Comparison of ENCODE assay signal across 19 mouse cellular contexts in genomic region chr12:110781181-110781580, GRCm38 (mm10). TPM values are rescaled to one million over a fixed set of nuclear protein-coding genes. Genes with fewer than 3 reads are reported as not detected.
DNase-seq lines count a peak whose midpoint lies in the region; ATAC-seq and TF ChIP-seq lines count a peak whose summit lies in the region.
"Had no signal": no experiment of that assay in that cellular context is flagged by ENCODE, and none has a peak within 500 bp of the region (broad histone marks: within the 10 kb centered on the region; RNA-seq: fewer than 3 reads in every experiment).

No protein-coding gene starts in this region.

- H3K4me2 ChIP-seq in hindbrain, embryonic 13.5 days: no peak overlapping the region
- no peak overlapping the region for H3K4me2 ChIP-seq in hindbrain, embryonic 12.5 days (replicated peaks)
- H3K4me2 ChIP-seq in midbrain, embryonic 16.5 days (ENCODE audit: low read length): no peak overlapping the region
- no peak overlapping the region for H3K4me2 ChIP-seq in midbrain, embryonic 11.5 days
- H3K4me2 ChIP-seq: embryonic facial prominence, embryonic 13.5 days; limb, embryonic 15.5 days; midbrain, embryonic 13.5 days; neural tube, embryonic 12.5 days had no signal

- H3K9me3 ChIP-seq in hindbrain, embryonic 13.5 days: no peaks in the 10 kb centered on the region
- H3K9me3 ChIP-seq in hindbrain, embryonic 12.5 days (replicated peaks): no peaks in the 10 kb centered on the region
- H3K9me3 ChIP-seq in midbrain, embryonic 16.5 days (replicated peaks; ENCODE audit: control insufficient read depth, low read length, poor library complexity, severe bottlenecking): no peaks in the 10 kb centered on the region
- H3K9me3 ChIP-seq in midbrain, embryonic 11.5 days (ENCODE audit: control insufficient read depth, low read length): no peaks in the 10 kb centered on the region
- H3K9me3 ChIP-seq: embryonic facial prominence, embryonic 13.5 days; forebrain, embryonic 10.5 days; limb, embryonic 15.5 days; midbrain, embryonic 13.5 days; neural tube, embryonic 12.5 days had no signal

- no peaks in the 10 kb centered on the region for H3K27me3 ChIP-seq in hindbrain, embryonic 13.5 days
- H3K27me3 ChIP-seq in hindbrain, embryonic 12.5 days: no peaks in the 10 kb centered on the region
- H3K27me3 ChIP-seq in midbrain, embryonic 16.5 days (ENCODE audit: control insufficient read depth, insufficient read depth, low read depth, low read length): no peaks in the 10 kb centered on the region
- no peaks in the 10 kb centered on the region for H3K27me3 ChIP-seq in midbrain, embryonic 11.5 days (ENCODE audit: control insufficient read depth, insufficient read depth, low read length)
- H3K27me3 ChIP-seq: embryonic facial prominence, embryonic 13.5 days; limb, embryonic 15.5 days; midbrain, embryonic 13.5 days; neural tube, embryonic 12.5 days had no signal

- TF ChIP-seq CTCF in embryonic fibroblast, embryonic 13.5 days (IDR thresholded peaks at IDR 0.05; ENCODE audit: borderline replicate concordance, insufficient read depth, low read length): no peak

- WGBS in hindbrain, embryonic 13.5 days: 66% methylated on average over 8 of the region's 8 CpGs
- WGBS in hindbrain, embryonic 12.5 days: 77% methylated on average over 8 of the region's 8 CpGs
- WGBS in midbrain, embryonic 16.5 days: 81% methylated on average over 8 of the region's 8 CpGs
- WGBS in midbrain, embryonic 11.5 days: 88% methylated on average over 8 of the region's 8 CpGs

- intact Hi-C loops in left cerebral cortex, postnatal 4 days (cut with DNase I): no loop called here

- no peak overlapping the region for H3K4me3 ChIP-seq in hindbrain, embryonic 13.5 days
- H3K4me3 ChIP-seq in hindbrain, embryonic 12.5 days: no peak overlapping the region
- no peak overlapping the region for H3K4me3 ChIP-seq in midbrain, embryonic 16.5 days (ENCODE audit: low read depth, low read length)
- no peak overlapping the region for H3K4me3 ChIP-seq in midbrain, embryonic 11.5 days (ENCODE audit: low read depth, low read length)
- no peak overlapping the region for H3K4me3 ChIP-seq in embryonic fibroblast, embryonic 13.5 days (ENCODE audit: insufficient read depth, low read length)
- H3K4me3 ChIP-seq: embryonic facial prominence, embryonic 13.5 days; forebrain, embryonic 10.5 days; limb, embryonic 15.5 days; midbrain, embryonic 13.5 days; neural tube, embryonic 12.5 days had no signal

- no peak for DNase-seq in midbrain, embryonic 11.5 days (ENCODE audit: low spot score, missing footprints)
- peak; percentile 31 for DNase-seq in left cerebral cortex, postnatal 4 days
- no peak for DNase-seq in heart, adult 9 months (ENCODE audit: low spot score in 2 of 2)
- no peak for DNase-seq in urinary bladder, adult 18-20 months (ENCODE audit: low spot score in 2 of 2)
- DNase-seq: adrenal gland, adult 8-10 months; heart, adult 18-20 months; liver, postnatal 0 days; lung, postnatal 36 days; thymus, postnatal 14 days had no signal

- H3K4me1 ChIP-seq in hindbrain, embryonic 13.5 days (replicated peaks): peaks cover 2% of the 10 kb centered on the region; the same call in 1 of the 2 replicates
- peaks cover under 1% of the 10 kb centered on the region; the same call in 1 of the 2 replicates for H3K4me1 ChIP-seq in hindbrain, embryonic 12.5 days
- no peaks in the 10 kb centered on the region for H3K4me1 ChIP-seq in midbrain, embryonic 16.5 days (ENCODE audit: control insufficient read depth, insufficient read depth, low read length)
- H3K4me1 ChIP-seq in midbrain, embryonic 11.5 days (ENCODE audit: control insufficient read depth, insufficient read depth, low read length): no peaks in the 10 kb centered on the region
- peaks cover 24% of the 10 kb centered on the region for H3K4me1 ChIP-seq in embryonic fibroblast, embryonic 13.5 days (ENCODE audit: control insufficient read depth, insufficient read depth, low read length)
- H3K4me1 ChIP-seq: embryonic facial prominence, embryonic 13.5 days; limb, embryonic 15.5 days; midbrain, embryonic 13.5 days; neural tube, embryonic 12.5 days had no signal

- no peak overlapping the region for H3K27ac ChIP-seq in hindbrain, embryonic 13.5 days
- no peak overlapping the region for H3K27ac ChIP-seq in hindbrain, embryonic 12.5 days
- no peak overlapping the region for H3K27ac ChIP-seq in midbrain, embryonic 16.5 days (ENCODE audit: low read length)
- H3K27ac ChIP-seq in midbrain, embryonic 11.5 days (ENCODE audit: low read depth, low read length): no peak overlapping the region
- H3K27ac ChIP-seq in embryonic fibroblast, embryonic 13.5 days (ENCODE audit: insufficient read depth, low read length): peak overlapping the region; percentile 7; the same call in 1 of the 2 replicates
- H3K27ac ChIP-seq: embryonic facial prominence, embryonic 13.5 days; forebrain, embryonic 10.5 days; limb, embryonic 15.5 days; midbrain, embryonic 13.5 days; neural tube, embryonic 12.5 days had no signal

- ATAC-seq in hindbrain, embryonic 13.5 days (ENCODE audit: low FRiP score): peak; percentile 71; the same call in 1 of the 2 replicates
- ATAC-seq in hindbrain, embryonic 12.5 days (ENCODE audit: low FRiP score): no peak
- ATAC-seq in midbrain, embryonic 16.5 days: 0 out of 2 replicates have a peak, but pooled peaks have one; percentile 42
- ATAC-seq in midbrain, embryonic 11.5 days (ENCODE audit: low FRiP score): no peak
- ATAC-seq: inflammation-experienced regulatory T-cells, adult 6 months; liver, postnatal 0 days; midbrain, embryonic 13.5 days had no signal

- H3K9ac ChIP-seq in hindbrain, embryonic 13.5 days: no peak overlapping the region
- H3K9ac ChIP-seq in hindbrain, embryonic 12.5 days: no peak overlapping the region
- H3K9ac ChIP-seq in midbrain, embryonic 16.5 days (ENCODE audit: low read depth, low read length): no peak overlapping the region
- H3K9ac ChIP-seq in midbrain, embryonic 11.5 days (ENCODE audit: low read length): no peak overlapping the region
- H3K9ac ChIP-seq: embryonic facial prominence, embryonic 13.5 days; limb, embryonic 15.5 days; liver, postnatal 0 days; midbrain, embryonic 13.5 days; neural tube, embryonic 12.5 days had no signal

- TF ChIP-seq POLR2A in embryonic fibroblast, embryonic 13.5 days (IDR thresholded peaks at IDR 0.05; ENCODE audit: low read depth, low read length): no peak

- peaks cover 38% of the 10 kb centered on the region for H3K36me3 ChIP-seq in hindbrain, embryonic 13.5 days
- H3K36me3 ChIP-seq in hindbrain, embryonic 12.5 days: peaks cover 41% of the 10 kb centered on the region
- 0 out of 2 replicates have a peak, but pooled peaks cover 5% of the 10 kb centered on the region for H3K36me3 ChIP-seq in midbrain, embryonic 16.5 days (ENCODE audit: control insufficient read depth, insufficient read depth, low read length)
- H3K36me3 ChIP-seq in midbrain, embryonic 11.5 days (ENCODE audit: control insufficient read depth, insufficient read depth, low read length): peaks cover 3% of the 10 kb centered on the region; the same call in 1 of the 2 replicates

RNA-seq across cellular contexts. Expression of gene Wdr20, which starts 43.4 kb away (rescaled TPM):
- 26.0 and 26.3 TPM in 2 replicates for polyA plus RNA-seq in hindbrain, embryonic 13.5 days (2015; fragmentation: Nextera tagmentation; extraction: Ambion mirVana)
- 31.3 and 32.9 TPM in 2 replicates for polyA plus RNA-seq in hindbrain, embryonic 12.5 days (2016; fragmentation: Nextera tagmentation; extraction: Ambion mirVana)
- polyA plus RNA-seq in midbrain, embryonic 16.5 days (2015; fragmentation: Nextera tagmentation; extraction: Ambion mirVana): 23.4 and 24.3 TPM in 2 replicates
- 22.9 and 24.7 TPM in 2 replicates for polyA plus RNA-seq in midbrain, embryonic 11.5 days (2014; fragmentation: Nextera tagmentation; extraction: Ambion mirVana)
- 18.1 and 22.8 TPM in 2 replicates for polyA plus RNA-seq in embryonic fibroblast, embryonic 13.5 days (2011; ENCODE audit: insufficient read length, low read depth, missing spikeins)
- 10 to 100 TPM; 37.8 to 46.8 TPM for total RNA-seq in left cerebral cortex, postnatal 4 days (2021)

RNA-seq across cellular contexts. Expression of gene Mok, which starts 59.6 kb away (rescaled TPM):
- 12.5 and 13.4 TPM in 2 replicates for polyA plus RNA-seq in hindbrain, embryonic 13.5 days (2015; fragmentation: Nextera tagmentation; extraction: Ambion mirVana)
- 12.6 and 13.5 TPM in 2 replicates for polyA plus RNA-seq in hindbrain, embryonic 12.5 days (2016; fragmentation: Nextera tagmentation; extraction: Ambion mirVana)
- polyA plus RNA-seq in midbrain, embryonic 16.5 days (2015; fragmentation: Nextera tagmentation; extraction: Ambion mirVana): 16.1 and 17.9 TPM in 2 replicates
- 11.1 and 11.8 TPM in 2 replicates for polyA plus RNA-seq in midbrain, embryonic 11.5 days (2014; fragmentation: Nextera tagmentation; extraction: Ambion mirVana)
- polyA plus RNA-seq in embryonic fibroblast, embryonic 13.5 days (2011; ENCODE audit: insufficient read length, low read depth, missing spikeins): 1.2 and 1.5 TPM in 2 replicates
- total RNA-seq in left cerebral cortex, postnatal 4 days (2021): 10 to 100 TPM; 13.2 to 16.5 TPM

Comparison
In these comparisons a context has a peak if more than half of its experiments do, and no peak if none do; other contexts are left out.
1. ATAC-seq: peak in hindbrain, embryonic 13.5 days (single experiment) and midbrain, embryonic 16.5 days (single experiment); none in hindbrain, embryonic 12.5 days (single experiment) and midbrain, embryonic 11.5 days (single experiment).